Mouse (Mus musculus) lung, adult 2 months (tissue): Measurements from ENCODE around the gene Asic2.

Experiments used
- CTCF ChIP-seq: fragments of 200-500 bp; IDR thresholded peaks from 2 replicates; pipeline ENCODE4 v1.5.1; 2011; ENCODE audit warnings: mild to moderate bottlenecking, low read length, control low read depth; ENCODE audit not compliant: insufficient read depth
- POLR2A ChIP-seq: fragments of 200-500 bp; IDR thresholded peaks from 2 replicates; pipeline ENCODE4 v1.6.1; 2011; ENCODE audit warnings: low read depth, mild to moderate bottlenecking, control low read depth, low read length, borderline replicate concordance; ENCODE audit errors: extremely low read depth

DNA sequence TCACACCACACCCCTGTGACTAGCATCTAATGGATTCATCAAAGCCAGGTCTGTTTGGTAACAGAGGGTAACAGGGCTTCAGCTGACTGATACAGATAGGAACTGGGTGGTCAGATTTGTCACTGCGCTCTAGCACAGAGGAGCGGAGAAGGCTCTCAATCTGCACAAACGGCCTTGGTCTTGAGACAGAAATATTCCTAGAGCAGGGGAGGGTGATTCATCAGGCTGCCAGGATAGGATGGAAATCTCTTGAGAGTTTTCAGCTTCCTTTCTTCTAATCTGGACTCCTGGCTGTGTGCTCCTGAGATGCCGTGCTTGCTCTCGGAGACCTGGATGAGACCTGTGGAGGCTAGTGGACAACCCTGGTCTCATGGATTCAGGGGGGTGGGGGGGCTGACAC is 765.7 kb downstream of the Asic2 start:
- TF ChIP-seq CTCF = no peak
- no peak for TF ChIP-seq POLR2A
